Mouse (Mus musculus): ENCODE measurements around the gene Arrdc5. TPM values are rescaled to one million over a fixed set of nuclear protein-coding genes. Genes with fewer than 3 reads are reported as not detected.
A peak's percentile ranks its signal among the peaks of the same experiment; 100 is the strongest.

Arrdc5 gene
- polyA plus RNA-seq, 2 experiments, result not detected

DNA sequence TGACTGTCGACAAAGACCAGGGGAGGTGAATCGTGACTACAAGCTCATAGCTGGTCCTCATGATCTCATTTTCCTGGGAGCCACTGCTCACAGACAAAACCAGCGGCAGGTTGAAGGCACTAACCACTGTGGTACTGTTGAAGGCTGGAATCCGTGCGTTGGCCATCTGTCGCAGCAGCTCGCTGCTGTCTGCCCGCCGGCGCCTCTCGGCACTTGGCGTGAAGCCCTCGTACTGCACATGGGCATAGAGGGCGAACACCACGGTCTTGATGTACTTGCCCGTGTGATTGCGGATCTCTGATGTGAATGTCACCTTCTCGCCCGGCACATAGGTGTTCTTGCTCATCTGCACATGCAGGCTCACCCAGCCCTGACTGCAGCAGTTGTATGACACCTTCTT, 5.8 kb downstream of the Arrdc5 start:
- H3K4me2 ChIP-seq (replicated peaks; ENCODE audit: low read depth, low read length, severe bottlenecking), result no peak overlapping the region
- H3K4me1 ChIP-seq (ENCODE audit: control insufficient read depth, insufficient read depth, low read length), result peaks cover 19% of the 10 kb centered on the region
- 90% methylated on average over 19 of the region's 19 CpGs for WGBS
- H3K4me3 ChIP-seq (replicated peaks; ENCODE audit: low read length), result no peak overlapping the region
- no peak overlapping the region for H3K9ac ChIP-seq (ENCODE audit: low read depth, low read length, severe bottlenecking)
- H3K27ac ChIP-seq (replicated peaks; ENCODE audit: low read depth, low read length), result no peak overlapping the region
- no peaks in the 10 kb centered on the region for H3K36me3 ChIP-seq (ENCODE audit: control insufficient read depth, insufficient read depth, low read length)
- ATAC-seq (ENCODE audit: low FRiP score, low read depth), result no peak
- DNase-seq (ENCODE audit: low spot score), result no peak
- H3K9me3 ChIP-seq (ENCODE audit: control insufficient read depth, low read length), result no peaks in the 10 kb centered on the region
- no peaks in the 10 kb centered on the region for H3K27me3 ChIP-seq (ENCODE audit: control insufficient read depth, insufficient read depth, low read length)
- TF ChIP-seq POLR2A (IDR thresholded peaks at IDR 0.05; ENCODE audit: borderline replicate concordance, extremely low read depth, insufficient read depth, insufficient read length), result no peak

- Histone ChIP-seq H3K36me3 (ENCODE audit: control insufficient read depth, insufficient read depth, low read length) (no peaks in the 10 kb centered on the region), H3K27me3 (ENCODE audit: control insufficient read depth, insufficient read depth, low read length) (no peaks in the 10 kb centered on the region), H3K4me3 (replicated peaks; ENCODE audit: low read length) (no peak overlapping the region), H3K9ac (ENCODE audit: low read depth, low read length, severe bottlenecking) (no peak overlapping the region), H3K9me3 (ENCODE audit: control insufficient read depth, low read length) (no peaks in the 10 kb centered on the region), H3K4me1 (ENCODE audit: control insufficient read depth, insufficient read depth, low read length) (peaks cover 26% of the 10 kb centered on the region), H3K4me2 (replicated peaks; ENCODE audit: low read depth, low read length, severe bottlenecking) (no peak overlapping the region), H3K27ac (replicated peaks; ENCODE audit: low read depth, low read length) (no peak overlapping the region)
- DNase-seq (ENCODE audit: low spot score) (no peak), ATAC-seq (ENCODE audit: low FRiP score, low read depth) (no peak)
- TF ChIP-seq POLR2A (IDR thresholded peaks at IDR 0.05; ENCODE audit: borderline replicate concordance, extremely low read depth, insufficient read depth, insufficient read length), result no peak
- 65% methylated on average over 1 of the region's 1 CpGs for WGBS
Measured at GRCm38 (mm10) chr17:56293291-56293690, 6.8 kb downstream of the Arrdc5 start.

DNA sequence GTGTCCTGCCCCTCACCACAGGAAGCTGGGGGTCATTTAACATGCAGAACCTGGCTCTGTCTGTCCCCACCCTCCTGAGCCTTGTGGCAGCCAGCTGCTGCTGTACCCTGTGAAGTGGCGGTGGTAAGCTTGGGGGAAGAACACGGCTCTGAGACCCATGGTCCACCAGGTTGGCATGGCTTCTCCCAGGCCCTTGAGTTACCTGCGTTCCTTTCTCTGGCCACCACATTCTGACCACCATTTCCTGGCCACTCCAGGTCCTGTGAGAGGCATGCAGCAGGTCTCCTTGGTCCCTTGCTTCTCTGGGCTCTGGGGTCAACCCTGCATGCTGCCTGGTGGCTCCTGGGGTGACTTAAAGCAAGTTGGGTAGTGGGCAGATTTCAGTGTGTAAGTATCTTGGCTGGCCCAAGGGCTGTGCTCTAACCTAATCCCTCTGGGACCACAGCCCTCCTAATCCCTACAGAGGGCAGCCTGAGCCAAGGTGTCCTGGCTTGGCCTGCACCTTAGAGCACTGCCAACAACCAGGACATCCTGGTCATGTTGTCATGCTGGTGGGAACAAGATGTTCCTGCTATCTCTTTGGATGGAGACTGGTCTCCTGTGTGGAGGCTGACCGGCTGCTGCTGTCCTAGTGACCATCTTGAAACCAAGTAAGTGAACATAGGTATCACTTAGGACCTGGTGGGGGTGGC, 7.4 kb downstream of the Arrdc5 start, which contains the start of gene Plin3:
TSS of gene Plin3 (minus strand) at position 343 of the 692 bp plus-strand sequence.
- Histone ChIP-seq H3K27me3 (ENCODE audit: control insufficient read depth, insufficient read depth, low read length) (no peaks in the 10 kb centered on the region), H3K9me3 (ENCODE audit: control insufficient read depth, low read length) (no peaks in the 10 kb centered on the region), H3K4me3 (replicated peaks; ENCODE audit: low read length) (0 out of 2 replicates have a peak within 1 kb of the TSS, but pooled peaks have one; percentile 57), H3K4me2 (replicated peaks; ENCODE audit: low read depth, low read length, severe bottlenecking) (no peak within 1 kb of the TSS; the same call in 1 of the 2 replicates), H3K9ac (ENCODE audit: low read depth, low read length, severe bottlenecking) (peak within 1 kb of the TSS; percentile 68; the same call in 1 of the 2 replicates), H3K4me1 (ENCODE audit: control insufficient read depth, insufficient read depth, low read length) (peaks cover 32% of the 10 kb centered on the region), H3K27ac (replicated peaks; ENCODE audit: low read depth, low read length) (peak within 1 kb of the TSS; percentile 92), H3K36me3 (ENCODE audit: control insufficient read depth, insufficient read depth, low read length) (no peaks in the 10 kb centered on the region)
- ATAC-seq (ENCODE audit: low FRiP score, low read depth), result no peak
- 89% methylated on average over 4 of the region's 4 CpGs for WGBS
- DNase-seq (ENCODE audit: low spot score), result no peak
- no peak for TF ChIP-seq POLR2A (IDR thresholded peaks at IDR 0.05; ENCODE audit: borderline replicate concordance, extremely low read depth, insufficient read depth, insufficient read length)

DNA sequence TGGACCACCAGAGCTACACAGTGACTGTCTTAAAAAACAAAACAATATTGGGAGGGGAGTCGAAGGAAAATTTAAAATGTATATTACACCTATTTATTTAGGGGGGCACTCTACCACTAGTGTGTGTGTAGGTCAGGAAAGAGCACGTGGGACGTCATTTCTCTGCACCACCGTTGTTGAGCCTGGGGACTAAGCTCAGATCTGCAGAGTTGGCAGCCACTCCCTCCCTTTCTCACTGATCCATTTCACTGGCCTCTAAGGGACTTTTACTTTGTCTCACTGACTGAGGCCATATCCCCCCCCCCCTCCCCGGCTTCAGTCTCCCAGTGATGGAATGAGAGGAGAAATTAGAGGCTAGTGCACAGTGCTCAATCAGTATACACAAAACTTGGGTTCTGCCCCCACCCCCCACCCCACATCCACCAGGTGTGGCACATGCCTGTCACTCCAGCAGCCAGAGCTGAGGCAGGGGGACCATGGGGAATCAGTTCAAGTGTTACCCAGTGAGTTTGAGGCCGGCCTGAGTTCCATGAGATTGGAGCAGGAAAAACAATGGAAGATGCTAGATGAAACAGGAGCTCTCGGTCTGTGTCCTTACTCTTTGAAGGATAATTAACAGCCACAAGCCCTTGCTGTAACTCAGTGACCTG, 8.1 kb downstream of the Arrdc5 start:
- Histone ChIP-seq H3K36me3 (ENCODE audit: control insufficient read depth, insufficient read depth, low read length) (peaks cover 2% of the 10 kb centered on the region), H3K27me3 (ENCODE audit: control insufficient read depth, insufficient read depth, low read length) (no peaks in the 10 kb centered on the region), H3K9me3 (ENCODE audit: control insufficient read depth, low read length) (no peaks in the 10 kb centered on the region), H3K9ac (ENCODE audit: low read depth, low read length, severe bottlenecking) (peak overlapping the region; percentile 68; the same call in 1 of the 2 replicates), H3K4me2 (replicated peaks; ENCODE audit: low read depth, low read length, severe bottlenecking) (peak overlapping the region; percentile 71), H3K4me1 (ENCODE audit: control insufficient read depth, insufficient read depth, low read length) (peaks cover 33% of the 10 kb centered on the region), H3K27ac (replicated peaks; ENCODE audit: low read depth, low read length) (peak overlapping the region; percentile 92), H3K4me3 (replicated peaks; ENCODE audit: low read length) (0 out of 2 replicates have a peak overlapping the region, but pooled peaks have one; percentile 57)
- no peak for DNase-seq (ENCODE audit: low spot score)
- no peak for TF ChIP-seq POLR2A (IDR thresholded peaks at IDR 0.05; ENCODE audit: borderline replicate concordance, extremely low read depth, insufficient read depth, insufficient read length)
- ATAC-seq (ENCODE audit: low FRiP score, low read depth), result no peak
- 57% methylated on average over 7 of the region's 7 CpGs for WGBS

DNA sequence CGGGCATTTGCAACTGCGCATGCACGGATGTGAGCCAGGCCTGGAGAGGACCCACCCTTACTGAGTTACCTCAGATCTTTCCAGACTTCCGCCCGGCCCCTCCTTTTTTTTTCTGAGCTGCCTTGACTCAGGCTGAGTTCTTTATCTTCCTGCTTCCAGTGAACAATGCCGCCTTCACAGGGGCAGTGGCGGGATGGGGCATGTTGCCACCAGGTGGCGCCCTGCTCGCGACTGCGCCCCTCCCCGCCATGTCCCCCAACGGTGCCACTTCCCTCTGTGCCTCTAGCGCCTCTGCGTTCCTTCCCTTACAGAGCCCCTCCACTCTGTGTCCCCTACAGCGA, 8.9 kb downstream of the Arrdc5 start:
- DNase-seq (ENCODE audit: low spot score) (peak; percentile 89), ATAC-seq (ENCODE audit: low FRiP score, low read depth) (peak; percentile 88)
- H3K9ac ChIP-seq (ENCODE audit: low read depth, low read length, severe bottlenecking), result peak overlapping the region; percentile 68
- H3K4me2 ChIP-seq (replicated peaks; ENCODE audit: low read depth, low read length, severe bottlenecking), result peak overlapping the region; percentile 71
- TF ChIP-seq POLR2A (IDR thresholded peaks at IDR 0.05; ENCODE audit: borderline replicate concordance, extremely low read depth, insufficient read depth, insufficient read length), result no peak
- peak overlapping the region; percentile 57 for H3K4me3 ChIP-seq (replicated peaks; ENCODE audit: low read length)
- peaks cover 10% of the 10 kb centered on the region for H3K36me3 ChIP-seq (ENCODE audit: control insufficient read depth, insufficient read depth, low read length)
- H3K27me3 ChIP-seq (ENCODE audit: control insufficient read depth, insufficient read depth, low read length), result no peaks in the 10 kb centered on the region
- peaks cover 33% of the 10 kb centered on the region for H3K4me1 ChIP-seq (ENCODE audit: control insufficient read depth, insufficient read depth, low read length)
- peak overlapping the region; percentile 92 for H3K27ac ChIP-seq (replicated peaks; ENCODE audit: low read depth, low read length)
- WGBS, result 2% methylated on average over 14 of the region's 16 CpGs
- no peaks in the 10 kb centered on the region for H3K9me3 ChIP-seq (ENCODE audit: control insufficient read depth, low read length)

Measured in limb, embryonic 14.5 days (tissue).